Mouse (Mus musculus): ENCODE measurements around the gene Tcf3.

Gene Tcf3

GRCm38 (mm10) chr10:80433513-80434232 is at the start of gene Tcf3:
Tcf3 (minus strand) TSS chr10:80433647.
- DNase-seq, result peak; percentile 98

- no peak for DNase-seq
Measured at GRCm38 (mm10) chr10:80481002-80481401, 47.6 kb upstream of the Tcf3 start.

DNA sequence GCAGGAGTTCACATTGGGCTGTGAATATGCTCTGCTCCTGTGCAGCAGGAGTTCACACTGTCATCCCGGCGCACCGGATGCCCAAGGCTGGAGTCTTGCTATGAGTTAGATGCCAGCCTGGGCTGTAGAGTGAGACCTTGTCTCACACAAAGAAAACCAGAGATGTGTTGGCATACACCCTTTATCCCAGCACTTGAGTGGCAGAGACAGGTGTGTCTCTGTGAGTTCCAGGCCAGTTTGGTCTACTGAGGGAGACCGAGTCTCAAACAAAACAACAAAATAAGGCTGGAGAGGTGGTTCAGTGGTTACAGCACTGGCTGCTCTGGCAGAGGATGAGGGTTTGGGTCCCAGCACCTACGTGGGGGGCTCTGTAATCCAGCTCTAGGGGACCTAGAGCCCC is 45.1 kb upstream of the Tcf3 start:
- DNase-seq, result no peak

GRCm38 (mm10) chr10:80475290-80475959 is 42.0 kb upstream of the Tcf3 start:
- peak; percentile 94 for DNase-seq

DNA sequence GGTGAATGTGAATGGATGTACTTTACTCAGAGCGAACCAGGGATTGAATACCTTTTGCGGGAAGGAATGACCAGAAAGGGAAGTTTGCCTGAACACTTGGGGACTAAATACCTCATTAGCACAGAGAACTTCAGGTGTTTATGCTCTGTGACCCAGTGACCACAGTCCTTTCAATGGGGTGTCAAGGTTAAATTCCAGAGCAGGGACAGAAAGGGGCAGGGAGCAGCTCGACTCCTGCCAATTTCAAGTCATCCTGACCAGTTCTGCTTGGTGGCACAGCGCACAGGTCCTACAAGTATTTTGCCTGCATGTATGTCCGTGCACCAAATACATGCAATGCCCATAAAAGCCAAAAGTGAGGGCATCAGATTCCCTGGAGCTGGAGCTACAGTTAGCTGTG is 31.6 kb upstream of the Tcf3 start:
- DNase-seq, result peak; percentile 60

DNA sequence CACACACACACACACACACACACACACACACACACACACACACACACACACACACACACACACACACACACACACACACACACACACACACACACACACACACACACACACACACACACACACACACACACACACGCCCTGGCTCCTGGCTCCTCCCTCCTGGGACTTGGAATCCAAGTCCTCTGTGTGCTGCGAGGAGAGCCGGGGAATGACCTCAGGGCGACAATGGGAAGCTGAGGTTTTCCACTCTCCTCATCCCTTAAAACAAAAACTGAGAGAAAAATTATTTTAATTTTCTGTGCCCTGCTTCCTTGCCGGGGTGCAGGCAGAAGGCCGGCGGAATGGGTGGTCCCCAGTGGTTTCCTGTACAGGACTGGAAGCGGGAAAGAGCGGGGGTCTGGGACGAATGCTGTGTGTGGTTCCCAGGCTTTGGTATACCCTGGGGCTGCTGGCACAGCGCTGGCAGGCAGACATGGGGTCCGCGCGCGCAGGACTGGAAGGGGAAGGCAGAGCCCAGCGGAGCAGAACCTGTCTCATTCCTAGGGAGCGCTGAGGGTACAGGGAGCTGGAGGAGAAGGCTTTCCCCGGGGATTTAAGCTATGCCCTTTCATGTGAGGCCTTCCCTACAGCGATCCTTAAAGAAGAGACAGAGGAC is 31.1 kb upstream of the Tcf3 start:
- peak; percentile 56 for DNase-seq

GRCm38 (mm10) chr10:80461346-80461745 is 27.9 kb upstream of the Tcf3 start:
- no peak for DNase-seq

DNA sequence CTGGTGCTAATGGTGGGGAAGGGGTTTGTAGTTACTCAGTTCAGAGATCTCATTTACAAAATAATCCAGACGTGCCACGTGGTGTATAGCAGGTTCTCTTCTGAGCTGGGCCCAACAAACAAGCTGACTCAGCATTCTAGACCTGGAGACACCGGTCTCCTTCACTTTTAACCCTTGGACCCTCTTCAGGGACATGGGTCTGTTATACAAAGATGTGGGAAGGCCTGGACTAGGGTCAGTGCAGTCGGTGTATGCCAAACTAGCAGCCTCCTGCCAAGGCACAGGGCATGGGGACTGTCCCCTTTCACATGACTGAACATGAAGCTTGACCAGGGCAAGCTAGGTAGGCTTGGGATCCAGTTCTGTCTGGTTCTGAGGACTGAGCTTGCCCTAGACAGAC is 26.9 kb upstream of the Tcf3 start:
- DNase-seq, result peak; percentile 71

DNA sequence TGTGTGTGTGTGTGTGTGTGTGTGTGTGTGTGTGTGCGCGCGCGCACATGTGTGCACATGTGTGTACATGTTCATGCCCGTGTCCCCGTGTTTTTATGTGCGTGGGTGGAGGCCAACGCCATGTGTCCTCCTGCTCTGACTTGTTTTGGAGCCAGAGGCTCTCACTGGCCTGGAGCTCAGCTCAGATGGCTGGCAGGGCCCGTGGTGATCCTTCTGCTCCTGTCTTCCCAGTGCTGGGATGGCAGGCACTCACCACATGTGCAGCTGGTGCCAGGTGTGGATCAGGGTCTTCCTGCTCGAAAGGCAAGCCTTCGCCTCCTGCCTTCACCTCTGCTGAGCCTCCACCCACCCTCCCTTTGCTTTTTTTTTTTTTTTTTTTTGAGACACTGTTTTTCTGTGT is 26.2 kb upstream of the Tcf3 start:
- DNase-seq, result no peak

GRCm38 (mm10) chr10:80459236-80459635 is 25.8 kb upstream of the Tcf3 start:
- no peak for DNase-seq

GRCm38 (mm10) chr10:80455697-80456096 is 22.2 kb upstream of the Tcf3 start:
- no peak for DNase-seq

DNA sequence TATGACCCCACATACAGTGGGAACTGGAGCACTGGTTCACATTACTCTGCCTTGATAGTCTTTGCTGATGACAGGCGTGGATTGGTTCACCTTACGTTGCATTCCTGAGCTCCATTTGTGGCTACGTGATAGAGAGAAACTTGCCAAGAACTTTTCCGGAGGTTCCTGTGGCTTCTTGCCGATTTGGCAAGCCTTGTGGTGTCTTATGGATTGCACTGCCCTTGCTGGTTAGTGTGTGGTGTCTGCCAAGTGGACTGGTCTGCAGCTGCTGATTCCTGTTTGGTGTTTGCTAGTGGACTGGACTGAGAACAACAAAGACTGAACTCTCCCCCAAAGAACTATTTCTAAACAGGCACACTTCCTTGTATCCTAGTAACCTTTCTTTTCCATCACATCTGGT is 21.3 kb upstream of the Tcf3 start:
- DNase-seq, result no peak

- DNase-seq, result no peak
Measured at GRCm38 (mm10) chr10:80453601-80454000, 20.2 kb upstream of the Tcf3 start.

GRCm38 (mm10) chr10:80450599-80450998 is 17.2 kb upstream of the Tcf3 start:
- DNase-seq, result no peak

- peak; percentile 89 for DNase-seq
Measured at GRCm38 (mm10) chr10:80445898-80446601, 12.6 kb upstream of the Tcf3 start.

- DNase-seq, result no peak
Measured at GRCm38 (mm10) chr10:80445052-80445451, 11.6 kb upstream of the Tcf3 start.

DNA sequence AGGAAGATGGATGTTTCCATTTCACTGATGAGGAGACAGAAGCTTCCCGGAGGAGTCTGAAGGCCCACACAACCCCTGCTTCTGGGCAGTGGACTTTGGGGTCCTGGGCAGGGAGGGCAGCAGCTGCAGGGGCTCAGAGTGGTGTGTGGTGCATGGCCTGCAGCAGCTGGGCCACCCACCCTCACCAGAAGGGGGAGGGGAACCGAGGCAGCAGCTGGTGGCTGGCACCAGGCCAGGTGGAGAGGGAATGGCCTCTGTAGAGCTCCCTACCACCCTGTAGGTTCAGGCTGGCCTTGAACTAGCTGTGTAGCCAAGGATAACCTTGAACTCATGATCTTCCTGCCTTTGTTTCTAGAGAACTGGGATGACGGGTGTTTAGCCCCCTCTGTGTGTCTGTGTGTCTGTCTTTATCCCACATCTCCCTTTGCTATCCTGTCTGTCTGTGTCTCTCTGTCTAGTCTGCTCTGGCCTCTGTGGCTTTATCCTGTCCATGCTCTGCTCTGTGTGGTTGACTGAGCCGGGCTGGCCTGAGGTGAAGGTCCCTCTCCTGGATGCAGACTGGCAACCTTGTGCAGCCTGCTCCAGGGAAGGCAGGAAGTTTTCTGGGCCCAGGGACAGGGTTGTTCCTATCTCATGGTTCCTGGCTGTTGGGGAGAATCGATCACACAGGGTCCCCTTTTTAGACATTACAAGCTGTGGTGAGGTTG is 11.0 kb upstream of the Tcf3 start:
- DNase-seq, result no peak

DNA sequence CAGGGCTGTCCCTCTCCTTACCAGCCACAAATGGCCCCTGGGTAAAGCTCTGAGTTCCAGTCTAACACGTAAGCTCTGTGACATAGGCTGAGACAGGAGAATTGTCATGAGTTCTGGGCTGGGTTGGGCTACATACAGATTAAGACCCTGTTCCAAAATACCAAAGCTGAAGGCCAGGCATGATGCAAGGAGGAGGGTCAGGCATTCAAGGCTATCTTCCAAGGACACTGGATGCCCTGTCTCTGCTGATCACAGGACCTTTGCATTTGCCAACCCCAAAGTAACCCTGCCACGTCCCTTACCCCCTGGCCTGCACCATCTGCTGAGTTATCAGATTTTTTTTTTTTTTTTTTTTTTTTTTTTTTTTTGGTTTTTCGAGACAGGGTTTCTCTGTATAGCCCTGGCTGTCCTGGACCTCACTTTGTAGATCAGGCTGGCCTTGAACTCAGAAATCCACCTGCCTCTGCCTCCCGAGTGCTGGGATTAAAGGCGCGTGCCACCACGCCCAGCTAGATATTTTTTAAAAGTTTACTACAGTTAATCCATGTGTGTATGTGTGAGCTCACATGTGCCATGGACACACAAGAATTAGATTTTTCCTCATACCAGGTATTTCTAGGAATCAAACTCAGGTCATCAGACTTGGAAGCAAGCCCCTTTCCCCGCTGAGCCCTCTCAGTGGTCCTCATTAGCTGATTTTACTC is 10.3 kb upstream of the Tcf3 start:
- no peak for DNase-seq

- no peak for DNase-seq
Measured at GRCm38 (mm10) chr10:80442989-80443388, 9.5 kb upstream of the Tcf3 start.

DNA sequence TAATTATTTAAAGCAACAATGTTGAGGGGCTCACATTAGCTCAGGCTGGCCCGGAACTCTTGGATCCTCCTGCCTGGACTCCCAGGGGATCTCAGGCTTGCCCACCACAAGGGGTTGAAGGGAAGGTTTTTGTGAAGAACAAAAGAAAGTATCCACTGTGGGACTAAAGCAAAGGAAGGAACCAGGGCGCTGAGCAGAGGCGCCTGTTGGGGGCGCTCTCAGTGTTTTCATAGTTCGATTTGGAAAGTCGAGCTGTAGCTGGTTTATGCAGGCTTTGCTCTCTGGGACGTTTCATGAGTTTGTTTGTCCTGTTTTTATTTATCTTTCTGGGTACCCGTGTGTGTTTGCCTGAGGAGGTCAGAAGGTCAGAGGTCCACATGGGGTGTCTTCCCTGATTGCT is 8.2 kb upstream of the Tcf3 start:
- no peak for DNase-seq

DNA sequence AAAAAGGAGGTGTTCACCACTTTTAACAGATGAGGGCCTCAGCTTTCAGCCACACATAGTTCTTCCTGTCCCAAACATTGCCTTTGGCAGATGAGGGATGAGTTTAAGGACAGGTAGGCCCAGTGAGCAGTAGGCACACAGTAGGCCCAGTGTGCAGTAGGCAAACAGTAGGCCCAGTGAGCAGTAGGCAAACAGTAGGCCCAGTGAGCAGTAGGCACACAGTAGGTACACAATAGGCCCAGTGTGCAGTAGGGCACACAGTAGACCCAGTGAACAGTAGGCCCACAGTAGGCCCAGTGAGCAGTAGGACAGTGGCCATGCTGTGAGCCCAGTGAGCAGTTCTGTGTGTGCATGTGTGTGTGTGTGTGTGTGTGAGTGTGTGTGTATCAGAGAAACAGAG is 6.6 kb upstream of the Tcf3 start:
- no peak for DNase-seq

- no peak for DNase-seq
Measured at GRCm38 (mm10) chr10:80437973-80438372, 4.5 kb upstream of the Tcf3 start.

All from kidney, postnatal 14 days (tissue).